Mouse (Mus musculus): ENCODE measurements at regions not wholly inside any gene's neighbourhood (a gene's known extent, or its start where the extent isn't known, plus 50 kb on each side); places are given as distances from the start of the nearest gene placed in this dataset.

GRCm38 (mm10) chr9:41580611-41581041 is 419.1 kb upstream of the Ubash3b start:
- H3K36me3 ChIP-seq (ENCODE audit: control insufficient read depth): no peaks in the 10 kb centered on the region
- no peak overlapping the region for H3K4me3 ChIP-seq (replicated peaks)
- H3K9me3 ChIP-seq (ENCODE audit: control insufficient read depth, low read length): no peaks in the 10 kb centered on the region
- TF ChIP-seq TAL1 (IDR thresholded peaks at IDR 0.05; ENCODE audit: low read length): no peak
- no peak for TF ChIP-seq GATA1 (IDR thresholded peaks at IDR 0.05; ENCODE audit: low read length)
- H3K4me1 ChIP-seq (ENCODE audit: control insufficient read depth): no peaks in the 10 kb centered on the region
- peaks cover 21% of the 10 kb centered on the region for H3K27me3 ChIP-seq (ENCODE audit: control insufficient read depth)

DNA sequence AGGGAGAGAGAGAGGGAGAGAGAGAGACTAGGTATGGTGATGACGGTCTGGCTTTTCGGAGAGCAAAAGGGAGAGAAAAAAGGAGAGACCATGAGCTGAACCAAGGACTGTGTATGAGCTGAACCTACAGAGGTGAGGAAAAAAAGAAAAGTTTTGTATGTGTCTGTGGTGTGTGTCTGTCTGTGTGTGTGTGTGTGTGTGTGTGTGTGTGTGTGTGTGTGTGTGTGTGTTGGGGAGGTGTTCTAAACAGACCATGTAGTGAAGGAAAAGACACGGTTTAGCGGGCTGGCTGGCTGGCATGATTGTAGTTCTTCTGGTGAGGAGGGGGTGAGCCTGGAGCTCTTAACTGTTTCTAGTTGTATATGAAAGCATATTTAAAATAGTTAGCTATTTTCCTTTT is 418.6 kb upstream of the Ubash3b start:
- H3K36me3 ChIP-seq (ENCODE audit: control insufficient read depth): no peaks in the 10 kb centered on the region
- no peak for TF ChIP-seq GATA1 (IDR thresholded peaks at IDR 0.05; ENCODE audit: low read length)
- no peak for TF ChIP-seq TAL1 (IDR thresholded peaks at IDR 0.05; ENCODE audit: low read length)
- no peaks in the 10 kb centered on the region for H3K9me3 ChIP-seq (ENCODE audit: control insufficient read depth, low read length)
- H3K4me3 ChIP-seq (replicated peaks): no peak overlapping the region
- H3K27me3 ChIP-seq (ENCODE audit: control insufficient read depth): peaks cover 21% of the 10 kb centered on the region
- H3K4me1 ChIP-seq (ENCODE audit: control insufficient read depth): no peaks in the 10 kb centered on the region

DNA sequence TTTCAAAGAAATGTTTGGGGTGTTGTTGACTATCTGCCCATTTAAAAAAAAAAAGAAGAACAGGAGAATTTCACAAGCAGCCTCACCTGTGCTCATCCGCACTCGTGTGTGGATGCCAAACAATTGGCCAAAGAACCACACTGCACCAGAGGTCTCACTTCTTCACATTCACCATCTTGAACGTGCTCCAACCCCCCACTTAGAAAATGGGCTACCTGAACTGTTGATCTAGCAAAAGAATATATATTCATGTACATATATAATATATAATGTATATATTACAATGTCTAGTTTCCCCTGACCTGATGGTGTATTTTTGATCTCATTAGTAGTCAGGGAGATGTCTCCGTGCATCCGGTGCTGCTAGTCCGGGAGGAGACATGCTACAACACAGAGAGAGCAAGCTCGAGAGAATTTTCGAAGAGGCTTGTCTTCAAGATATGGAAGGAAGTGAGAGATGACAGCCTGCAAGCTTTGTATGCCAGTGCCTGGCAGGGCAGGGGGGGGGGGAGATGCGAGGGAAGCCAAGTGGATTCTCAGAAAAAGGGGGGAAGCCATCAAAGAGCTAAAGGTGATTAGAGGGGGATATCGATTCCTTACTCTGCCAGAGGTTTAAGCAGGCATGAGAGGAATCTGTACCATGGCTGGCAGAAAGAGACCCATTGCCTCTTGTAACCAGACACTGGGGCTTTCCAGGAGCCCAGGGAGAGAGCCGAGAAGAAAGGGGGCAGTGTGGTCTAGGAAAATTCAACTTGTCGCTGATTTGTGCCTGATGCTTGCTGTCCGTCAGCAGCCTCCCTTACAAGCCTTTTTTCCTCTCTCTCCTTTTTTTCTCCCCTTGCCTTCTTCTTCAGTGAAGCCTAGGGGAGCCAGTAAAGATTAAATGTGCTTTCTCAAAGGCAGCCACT is 417.9 kb upstream of the Ubash3b start:
- no peak for TF ChIP-seq GATA1 (IDR thresholded peaks at IDR 0.05; ENCODE audit: low read length)
- TF ChIP-seq TAL1 (IDR thresholded peaks at IDR 0.05; ENCODE audit: low read length): no peak
- Histone ChIP-seq H3K4me1 (ENCODE audit: control insufficient read depth) (no peaks in the 10 kb centered on the region), H3K9me3 (ENCODE audit: control insufficient read depth, low read length) (no peaks in the 10 kb centered on the region), H3K36me3 (ENCODE audit: control insufficient read depth) (no peaks in the 10 kb centered on the region), H3K27me3 (ENCODE audit: control insufficient read depth) (peaks cover 21% of the 10 kb centered on the region), H3K4me3 (replicated peaks) (no peak overlapping the region)

DNA sequence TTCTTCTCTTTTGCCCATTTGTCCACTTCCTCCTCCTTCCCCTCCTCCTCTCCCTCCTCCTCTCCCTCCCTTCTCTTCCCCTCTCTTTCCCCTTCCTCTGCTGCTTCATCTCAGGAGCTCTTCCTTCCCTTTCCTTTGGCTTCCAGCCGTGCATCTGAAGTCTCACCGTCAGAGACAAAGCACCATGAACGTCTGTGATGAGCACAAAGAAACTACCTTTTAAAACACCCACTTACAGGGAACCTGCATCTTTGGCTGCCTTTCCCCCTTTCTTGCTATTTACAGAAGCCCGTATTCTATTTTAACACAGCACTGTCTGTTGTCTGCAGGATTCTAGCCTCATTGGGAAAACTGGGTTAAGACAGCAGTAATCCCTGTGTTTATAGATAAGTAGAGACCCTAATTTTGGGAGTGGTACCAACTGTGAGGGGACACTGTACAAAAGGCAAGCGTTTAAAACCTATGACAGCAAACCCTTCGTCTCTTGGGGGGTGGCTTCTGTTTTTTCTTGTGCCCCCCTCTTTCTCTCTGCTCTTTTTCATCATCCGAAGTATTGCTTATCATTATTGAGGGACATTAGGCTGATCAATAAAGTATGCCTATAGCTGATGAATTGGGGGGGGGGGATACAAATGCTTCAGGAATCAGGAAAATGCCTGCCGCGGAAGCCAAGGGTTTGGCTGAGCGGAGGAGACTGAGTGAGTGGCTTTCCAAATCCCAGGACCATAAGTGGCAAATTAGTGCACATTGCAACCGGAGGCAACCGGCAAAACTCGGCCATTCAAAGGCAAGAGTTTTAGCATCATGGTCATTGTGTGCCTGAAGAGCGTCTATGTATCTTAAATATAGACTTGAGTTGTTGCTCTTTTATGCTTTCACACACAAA is 417.0 kb upstream of the Ubash3b start:
- Histone ChIP-seq H3K9me3 (ENCODE audit: control insufficient read depth, low read length) (no peaks in the 10 kb centered on the region), H3K27me3 (ENCODE audit: control insufficient read depth) (peaks cover 21% of the 10 kb centered on the region), H3K36me3 (ENCODE audit: control insufficient read depth) (no peaks in the 10 kb centered on the region), H3K4me1 (ENCODE audit: control insufficient read depth) (no peaks in the 10 kb centered on the region), H3K4me3 (replicated peaks) (no peak overlapping the region)
- no peak for TF ChIP-seq GATA1 (IDR thresholded peaks at IDR 0.05; ENCODE audit: low read length)
- no peak for TF ChIP-seq TAL1 (IDR thresholded peaks at IDR 0.05; ENCODE audit: low read length)

DNA sequence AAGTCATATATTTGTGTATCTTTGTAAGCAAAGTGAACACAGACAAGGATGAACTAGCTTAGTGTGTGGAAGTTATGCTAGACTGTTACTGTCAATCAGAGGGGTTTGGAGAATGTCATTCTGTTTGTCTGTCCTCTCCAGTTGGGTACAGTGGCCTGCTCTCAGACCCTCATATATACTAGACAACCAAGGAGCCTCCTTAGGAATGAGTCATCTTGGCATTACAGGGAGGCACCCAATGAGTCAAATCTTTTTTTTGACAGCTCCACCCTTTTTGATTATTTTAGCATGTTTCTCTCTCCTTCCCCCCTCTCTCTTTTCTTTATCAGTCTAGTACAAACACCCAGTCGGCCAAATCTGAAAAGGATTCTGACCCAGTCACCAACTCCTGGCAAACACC is 416.3 kb upstream of the Ubash3b start:
- Histone ChIP-seq H3K4me3 (replicated peaks) (no peak overlapping the region), H3K4me1 (ENCODE audit: control insufficient read depth) (no peaks in the 10 kb centered on the region), H3K27me3 (ENCODE audit: control insufficient read depth) (peaks cover 21% of the 10 kb centered on the region), H3K36me3 (ENCODE audit: control insufficient read depth) (no peaks in the 10 kb centered on the region), H3K9me3 (ENCODE audit: control insufficient read depth, low read length) (no peaks in the 10 kb centered on the region)
- no peak for TF ChIP-seq TAL1 (IDR thresholded peaks at IDR 0.05; ENCODE audit: low read length)
- TF ChIP-seq GATA1 (IDR thresholded peaks at IDR 0.05; ENCODE audit: low read length): no peak

DNA sequence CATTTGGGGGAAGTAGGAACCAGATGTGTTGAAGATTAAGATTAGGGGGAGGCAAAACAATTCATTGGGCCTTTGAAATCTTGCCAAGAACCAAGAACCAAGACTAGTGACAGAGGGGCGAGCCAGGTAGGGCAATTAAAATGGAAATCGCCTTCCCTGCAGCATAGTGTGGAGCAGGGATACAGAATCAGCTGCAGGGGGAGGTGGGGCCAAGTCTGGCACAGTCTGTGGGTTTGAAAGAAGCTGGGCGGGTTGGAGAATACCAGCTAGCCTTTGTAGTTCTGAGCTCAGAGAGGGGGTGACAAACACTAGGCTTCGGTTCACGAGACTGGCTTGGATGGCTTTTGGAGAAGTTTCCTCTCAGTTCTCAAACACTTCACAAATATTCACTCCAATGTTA is 414.3 kb upstream of the Ubash3b start:
- TF ChIP-seq GATA1 (IDR thresholded peaks at IDR 0.05; ENCODE audit: low read length): no peak
- no peaks in the 10 kb centered on the region for H3K4me1 ChIP-seq (ENCODE audit: control insufficient read depth)
- H3K27me3 ChIP-seq (ENCODE audit: control insufficient read depth): peaks cover 10% of the 10 kb centered on the region
- H3K36me3 ChIP-seq (ENCODE audit: control insufficient read depth): no peaks in the 10 kb centered on the region
- no peaks in the 10 kb centered on the region for H3K9me3 ChIP-seq (ENCODE audit: control insufficient read depth, low read length)
- no peak overlapping the region for H3K4me3 ChIP-seq (replicated peaks)

- Histone ChIP-seq H3K27me3 (ENCODE audit: control insufficient read depth) (no peaks in the 10 kb centered on the region), H3K36me3 (ENCODE audit: control insufficient read depth) (no peaks in the 10 kb centered on the region), H3K4me3 (replicated peaks) (no peak overlapping the region), H3K9me3 (ENCODE audit: control insufficient read depth, low read length) (no peaks in the 10 kb centered on the region), H3K4me1 (ENCODE audit: control insufficient read depth) (no peaks in the 10 kb centered on the region)
- no peak for TF ChIP-seq GATA1 (IDR thresholded peaks at IDR 0.05; ENCODE audit: low read length)
- no peak for TF ChIP-seq TAL1 (IDR thresholded peaks at IDR 0.05; ENCODE audit: low read length)
Observed at GRCm38 (mm10) chr9:41570262-41570661, 408.8 kb upstream of the Ubash3b start.

DNA sequence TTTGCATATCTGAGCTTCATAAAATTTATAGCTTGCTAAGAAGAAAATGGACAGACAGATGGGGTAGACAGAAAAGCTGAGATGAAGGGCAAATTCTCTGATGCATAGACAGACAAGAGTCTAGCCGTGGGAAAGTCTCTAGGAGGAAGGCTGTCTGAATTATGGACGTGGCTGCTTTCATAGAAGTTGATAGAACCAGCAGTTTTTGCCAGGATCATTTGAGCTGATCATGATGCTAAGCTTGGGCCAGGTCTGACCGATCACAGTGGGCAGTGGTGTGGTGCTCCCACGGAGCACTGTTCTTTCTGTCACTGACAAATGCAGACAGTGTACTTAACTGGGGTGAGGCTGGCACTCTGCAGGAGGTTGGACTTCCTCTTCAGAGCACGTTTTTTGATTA is 405.0 kb upstream of the Ubash3b start:
- Histone ChIP-seq H3K4me1 (ENCODE audit: control insufficient read depth) (no peaks in the 10 kb centered on the region), H3K4me3 (replicated peaks) (no peak overlapping the region), H3K9me3 (ENCODE audit: control insufficient read depth, low read length) (no peaks in the 10 kb centered on the region), H3K36me3 (ENCODE audit: control insufficient read depth) (no peaks in the 10 kb centered on the region), H3K27me3 (ENCODE audit: control insufficient read depth) (no peaks in the 10 kb centered on the region)
- TF ChIP-seq GATA1 (IDR thresholded peaks at IDR 0.05; ENCODE audit: low read length) (no peak), TAL1 (IDR thresholded peaks at IDR 0.05; ENCODE audit: low read length) (no peak)

DNA sequence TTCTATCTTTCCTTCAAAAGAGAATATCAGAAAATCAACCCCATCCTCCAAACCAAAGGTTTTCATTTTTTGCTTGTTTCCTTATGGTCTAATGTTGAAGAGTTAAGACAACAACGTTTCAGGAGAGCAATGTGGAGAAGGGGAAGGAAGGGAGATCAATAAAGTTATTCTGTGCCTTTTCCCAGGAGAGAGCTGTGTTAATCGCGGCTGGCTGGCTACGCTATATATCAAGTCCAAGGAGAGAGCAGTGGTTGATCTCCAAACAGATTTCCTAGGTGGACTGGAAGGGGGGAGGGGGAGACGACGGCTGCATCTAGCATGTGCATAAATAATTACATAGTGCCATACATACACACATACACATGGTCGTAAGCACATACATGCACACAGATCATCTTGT is 404.3 kb upstream of the Ubash3b start:
- no peak overlapping the region for H3K4me3 ChIP-seq (replicated peaks)
- no peak for TF ChIP-seq GATA1 (IDR thresholded peaks at IDR 0.05; ENCODE audit: low read length)
- TF ChIP-seq TAL1 (IDR thresholded peaks at IDR 0.05; ENCODE audit: low read length): no peak
- H3K36me3 ChIP-seq (ENCODE audit: control insufficient read depth): no peaks in the 10 kb centered on the region
- H3K9me3 ChIP-seq (ENCODE audit: control insufficient read depth, low read length): no peaks in the 10 kb centered on the region
- no peaks in the 10 kb centered on the region for H3K27me3 ChIP-seq (ENCODE audit: control insufficient read depth)
- H3K4me1 ChIP-seq (ENCODE audit: control insufficient read depth): no peaks in the 10 kb centered on the region
